Mouse (Mus musculus): Measurements from ENCODE around the gene Uck2.

Gene Uck2

DNA sequence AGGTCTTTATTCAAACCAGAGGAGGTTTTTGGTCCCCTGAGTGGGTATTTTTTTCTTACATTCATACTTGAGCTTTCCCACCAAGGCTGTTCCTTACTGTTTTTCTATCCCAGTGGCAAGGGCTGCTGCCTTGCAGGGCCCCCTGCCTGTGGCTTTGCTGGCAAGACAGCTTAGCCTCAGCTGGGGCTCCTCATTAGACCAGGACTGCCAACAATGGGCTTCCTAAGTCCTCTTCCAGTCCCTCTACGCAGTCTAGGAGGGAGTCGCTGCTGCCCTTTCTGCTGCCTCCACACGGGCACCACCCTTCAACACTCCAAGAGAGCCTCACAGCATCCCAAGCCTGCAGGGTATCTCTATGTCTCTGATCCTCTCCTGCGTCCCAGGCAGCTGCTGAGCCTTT, 76.3 kb downstream of the Uck2 start:
- DNase-seq (ENCODE audit: low spot score in 2 of 2) = no peak

GRCm38 (mm10) chr1:167205177-167205750, 79.9 kb downstream of the Uck2 start:
- DNase-seq (ENCODE audit: low spot score in 2 of 2) = no peak

DNA sequence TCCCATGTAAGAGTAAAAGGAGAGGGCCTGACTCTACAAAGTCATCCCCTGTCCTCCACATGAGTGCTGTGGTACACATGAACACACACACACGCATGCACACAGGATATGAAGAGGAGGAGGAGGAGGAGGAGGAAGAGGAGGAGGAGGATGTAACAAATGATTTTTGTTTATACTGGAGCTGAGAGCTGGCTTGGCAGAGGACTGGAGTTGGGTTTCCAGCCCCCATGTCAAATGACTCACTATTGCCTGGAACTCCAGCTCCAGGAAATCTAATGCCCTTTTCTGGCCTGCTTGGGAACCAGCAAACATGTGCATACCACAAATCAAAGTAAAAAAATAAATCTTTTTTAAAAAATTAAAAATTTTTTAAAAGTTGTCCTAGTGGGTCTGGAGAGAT, 80.7 kb downstream of the Uck2 start:
- no peak for DNase-seq (ENCODE audit: low spot score in 2 of 2)

GRCm38 (mm10) chr1:167194766-167195165, 90.4 kb downstream of the Uck2 start:
- no peak for DNase-seq (ENCODE audit: low spot score in 2 of 2)

DNA sequence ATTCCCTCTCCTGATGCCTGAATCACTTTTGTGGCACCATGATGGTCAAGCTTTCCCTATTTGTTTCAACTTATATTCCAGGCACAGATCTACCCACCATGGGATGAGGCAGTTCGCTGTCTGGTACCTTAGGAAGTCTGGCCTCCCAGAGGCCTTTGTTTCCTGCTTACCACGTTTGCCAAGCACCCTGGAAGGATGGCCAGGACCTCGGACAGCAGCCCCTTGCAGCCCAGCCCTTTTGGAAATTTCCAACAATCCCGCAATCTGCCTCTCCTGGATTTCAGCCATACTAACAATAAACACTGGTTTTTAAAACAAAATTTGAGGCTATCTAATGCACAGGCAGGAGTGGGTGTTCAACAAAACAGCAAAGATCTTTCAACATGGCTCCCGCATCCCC, 97.3 kb downstream of the Uck2 start:
- no peak for DNase-seq (ENCODE audit: low spot score in 2 of 2)

- DNase-seq (ENCODE audit: low spot score in 2 of 2) = no peak
Observed at GRCm38 (mm10) chr1:167181919-167182616, 103.1 kb downstream of the Uck2 start.
